Mouse (Mus musculus) MEL (cell line): ENCODE measurements at regions not wholly inside any gene's neighbourhood (a gene's known extent, or its start where the extent isn't known, plus 50 kb on each side); places are given as distances from the start of the nearest gene placed in this dataset.

Source experiments
- EP300 ChIP-seq, 2 experiments: IDR thresholded peaks; 2 replicates each; pipeline ENCODE4 v1.6.1; 2011; ENCODE audit warnings: improper control_type of control experiment in 2 of 2, low read length in 2 of 2, low read depth in 1 of 2, mild to moderate bottlenecking in 1 of 2
- NRF1 ChIP-seq: IDR thresholded peaks from 2 replicates; pipeline ENCODE4 v1.6.1; 2014; ENCODE audit warnings: low read depth, mild to moderate bottlenecking, inconsistent platforms, low read length, improper control_type of control experiment, moderate library complexity; ENCODE audit not compliant: poor library complexity, insufficient read depth, severe bottlenecking
- POLR2A ChIP-seq, 2 experiments: IDR thresholded peaks; 2 replicates each; pipeline ENCODE4 v1.6.1; 2011 to 2012; ENCODE audit warnings: low read length in 2 of 2, mild to moderate bottlenecking in 2 of 2, control low read depth in 1 of 2, improper control_type of control experiment in 1 of 2, low read depth in 1 of 2, moderate library complexity in 1 of 2; ENCODE audit not compliant: control insufficient read depth in 1 of 2, insufficient read depth in 1 of 2, poor library complexity in 1 of 2
- TBP ChIP-seq: IDR thresholded peaks from 2 replicates; pipeline ENCODE4 v1.8.0; 2011; ENCODE audit warnings: low read depth, low read length, improper control_type of control experiment

DNA sequence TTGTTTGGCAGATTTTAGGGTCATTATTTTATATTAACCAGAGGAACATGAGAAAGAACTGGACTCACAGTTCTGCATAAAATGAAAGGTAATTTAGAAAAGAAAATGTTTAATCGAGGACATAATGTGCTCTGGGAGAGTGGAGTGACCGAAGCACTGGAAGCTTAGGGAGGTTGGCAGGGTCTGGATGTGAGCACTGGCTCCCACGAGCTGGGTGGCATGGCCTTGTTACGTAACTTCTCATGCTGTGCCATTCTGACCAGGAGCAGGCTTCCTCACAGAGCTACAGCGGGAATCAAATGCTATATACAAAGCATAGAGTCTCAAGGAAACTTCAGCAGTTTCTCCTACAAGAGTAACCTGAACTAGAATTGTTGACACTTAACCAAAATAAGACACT is 1616.6 kb upstream of the Gm6569 start:
- TF ChIP-seq POLR2A (IDR thresholded peaks at IDR 0.05; ENCODE audit: control insufficient read depth in 1 of 2, insufficient read depth in 1 of 2, low read depth in 1 of 2, low read length in 2 of 2, poor library complexity in 1 of 2), result no peak
- TF ChIP-seq TBP, result no peak
- TF ChIP-seq EP300 (IDR thresholded peaks at IDR 0.05; ENCODE audit: low read depth in 1 of 2, low read length in 2 of 2), result no peak
- no peak for TF ChIP-seq NRF1
